Mouse (Mus musculus): ENCODE measurements at regions not wholly inside any gene's neighbourhood (a gene's known extent, or its start where the extent isn't known, plus 50 kb on each side); places are given as distances from the start of the nearest gene placed in this dataset.

DNA sequence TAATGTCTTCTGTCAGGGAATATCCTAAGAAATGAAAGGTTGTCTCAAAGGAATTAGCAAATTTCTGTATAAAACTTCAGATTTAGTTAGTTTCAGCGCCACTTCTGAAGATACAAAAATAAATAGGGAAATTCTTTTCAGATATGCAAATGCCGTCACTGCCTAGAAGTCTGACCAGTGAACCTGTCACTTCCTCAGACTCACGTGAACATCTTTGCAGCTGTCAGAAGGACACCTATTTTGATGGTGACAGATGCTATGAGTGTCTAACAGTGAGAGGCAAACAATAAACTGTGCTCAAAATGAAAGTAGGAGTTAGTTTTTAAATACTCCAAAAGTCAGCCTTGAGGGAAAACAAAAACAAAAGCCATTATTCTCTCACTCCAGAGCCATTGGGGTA, 57.5 kb upstream of the Igf1r start:
- H3K27ac ChIP-seq = no peak overlapping the region
- intact Hi-C loops (cut with DNase I) = no loop called here

DNA sequence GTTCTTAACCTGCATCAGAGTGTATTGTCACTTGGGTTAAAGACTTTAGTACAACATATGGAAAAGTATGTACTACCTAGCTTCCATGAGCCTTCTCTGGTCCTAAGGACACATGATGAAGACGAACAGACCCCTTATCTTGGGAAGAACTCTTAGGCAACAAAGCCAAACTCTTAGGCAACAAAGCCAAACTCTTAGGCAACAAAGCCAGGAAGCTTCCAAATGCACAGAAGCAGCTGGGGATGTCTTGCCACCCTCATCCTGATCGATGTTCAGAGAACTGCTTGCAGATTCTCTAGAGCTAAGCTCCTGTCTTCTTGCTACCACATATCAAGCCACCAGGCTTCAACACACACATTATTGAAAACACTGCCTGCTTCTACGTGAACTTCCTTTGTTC, 59.7 kb upstream of the Igf1r start:
- TF ChIP-seq CTCF (IDR thresholded peaks at IDR 0.05) = no peak
- no peak for DNase-seq
- Histone ChIP-seq H3K4me3 (no peak overlapping the region), H3K27ac (no peak overlapping the region)
- intact Hi-C loops (cut with DNase I) = no loop called here

More for the DNA sequence above, 57.5 kb upstream of the Igf1r start:
- no peak for DNase-seq
- no peak for TF ChIP-seq CTCF (IDR thresholded peaks at IDR 0.05)
- H3K4me3 ChIP-seq = no peak overlapping the region

DNA sequence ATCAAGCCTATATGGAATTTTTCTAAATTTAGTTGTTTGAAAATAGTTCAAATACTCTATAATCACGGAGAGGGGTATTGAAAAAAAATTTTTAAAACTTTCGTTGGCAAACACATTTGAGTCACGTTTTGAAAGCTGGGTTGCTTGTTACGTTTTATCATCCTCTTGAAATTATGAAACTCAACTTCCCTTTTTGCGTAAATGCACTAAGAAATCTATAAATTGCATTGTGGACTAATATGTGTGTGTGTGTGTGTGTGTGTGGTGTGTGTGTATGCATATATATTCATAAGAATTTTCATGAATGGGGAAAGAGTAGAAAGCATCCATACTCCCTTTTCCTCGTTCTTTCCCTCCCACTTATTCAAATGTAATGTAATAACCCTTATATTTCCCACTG, 69.6 kb upstream of the Igf1r start:
- DNase-seq = no peak
- Histone ChIP-seq H3K27ac (no peak overlapping the region), H3K4me3 (no peak overlapping the region)
- intact Hi-C loops (cut with DNase I) = no loop called here
- no peak for TF ChIP-seq CTCF (IDR thresholded peaks at IDR 0.05)

DNA sequence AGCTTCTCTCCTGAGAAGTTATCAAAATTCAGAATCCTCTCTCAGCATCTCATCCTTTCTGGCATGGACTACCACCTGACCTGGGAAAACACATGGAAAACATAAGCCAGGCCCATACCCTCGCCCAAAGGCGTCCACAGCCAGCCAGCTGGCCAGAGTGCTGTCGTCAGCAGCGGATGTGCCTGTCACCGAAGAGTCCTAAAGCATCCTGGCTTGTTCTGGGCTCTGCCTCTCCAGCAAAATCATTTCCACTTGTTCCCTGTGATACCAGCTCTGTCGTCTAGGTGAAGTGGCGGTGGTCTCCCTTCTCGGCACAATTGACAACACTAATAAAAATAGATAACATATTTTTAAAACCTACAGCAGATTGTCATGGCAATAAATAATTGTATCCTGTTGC, 70.0 kb upstream of the Igf1r start:
- intact Hi-C loops (cut with DNase I) = no loop called here
- no peak for DNase-seq
- H3K4me3 ChIP-seq = no peak overlapping the region
- no peak overlapping the region for H3K27ac ChIP-seq
- TF ChIP-seq CTCF (IDR thresholded peaks at IDR 0.05) = no peak

DNA sequence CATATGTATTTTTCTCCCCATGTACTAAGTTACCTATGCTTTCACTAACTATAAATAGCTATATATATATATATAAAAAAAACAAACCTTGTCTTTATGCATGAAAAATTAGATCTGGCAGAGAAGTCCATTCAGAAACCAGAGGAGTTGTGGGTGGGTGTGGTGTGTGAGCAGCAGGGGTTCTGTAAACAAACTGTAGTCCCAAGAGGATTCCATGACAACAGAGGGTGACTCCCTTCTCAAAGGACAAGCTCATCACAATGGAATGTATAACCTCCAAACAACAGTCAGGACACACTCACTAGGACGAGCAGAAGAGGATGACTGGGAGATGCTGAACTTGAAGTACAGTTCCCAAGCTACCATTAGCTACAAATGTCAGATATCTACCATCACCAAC, 74.4 kb upstream of the Igf1r start:
- DNase-seq = no peak
- H3K27ac ChIP-seq = no peak overlapping the region
- no peak for TF ChIP-seq CTCF (IDR thresholded peaks at IDR 0.05)
- no peak overlapping the region for H3K4me3 ChIP-seq
- intact Hi-C loops (cut with DNase I) = no loop called here

DNA sequence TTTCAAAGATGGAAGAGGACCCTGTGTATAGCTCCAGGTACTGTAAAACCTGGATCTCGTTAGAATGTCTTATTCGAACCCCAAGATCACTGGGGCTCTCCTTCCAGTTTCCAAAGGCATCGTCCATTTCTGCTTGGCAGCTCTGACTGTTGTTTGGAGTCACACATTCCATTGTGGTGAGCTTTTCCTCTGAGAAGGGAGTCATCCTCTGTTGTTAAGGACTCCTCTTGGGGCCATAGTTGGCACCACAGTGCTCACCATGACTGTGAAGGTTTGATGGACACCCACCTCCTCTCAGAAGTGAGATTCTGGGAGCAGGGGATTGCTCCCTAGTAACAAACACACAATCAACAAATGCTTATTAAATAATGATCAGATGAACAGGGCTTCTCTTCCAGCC, 75.0 kb upstream of the Igf1r start:
- DNase-seq = no peak
- Histone ChIP-seq H3K4me3 (no peak overlapping the region), H3K27ac (no peak overlapping the region)
- intact Hi-C loops (cut with DNase I) = no loop called here
- no peak for TF ChIP-seq CTCF (IDR thresholded peaks at IDR 0.05)

DNA sequence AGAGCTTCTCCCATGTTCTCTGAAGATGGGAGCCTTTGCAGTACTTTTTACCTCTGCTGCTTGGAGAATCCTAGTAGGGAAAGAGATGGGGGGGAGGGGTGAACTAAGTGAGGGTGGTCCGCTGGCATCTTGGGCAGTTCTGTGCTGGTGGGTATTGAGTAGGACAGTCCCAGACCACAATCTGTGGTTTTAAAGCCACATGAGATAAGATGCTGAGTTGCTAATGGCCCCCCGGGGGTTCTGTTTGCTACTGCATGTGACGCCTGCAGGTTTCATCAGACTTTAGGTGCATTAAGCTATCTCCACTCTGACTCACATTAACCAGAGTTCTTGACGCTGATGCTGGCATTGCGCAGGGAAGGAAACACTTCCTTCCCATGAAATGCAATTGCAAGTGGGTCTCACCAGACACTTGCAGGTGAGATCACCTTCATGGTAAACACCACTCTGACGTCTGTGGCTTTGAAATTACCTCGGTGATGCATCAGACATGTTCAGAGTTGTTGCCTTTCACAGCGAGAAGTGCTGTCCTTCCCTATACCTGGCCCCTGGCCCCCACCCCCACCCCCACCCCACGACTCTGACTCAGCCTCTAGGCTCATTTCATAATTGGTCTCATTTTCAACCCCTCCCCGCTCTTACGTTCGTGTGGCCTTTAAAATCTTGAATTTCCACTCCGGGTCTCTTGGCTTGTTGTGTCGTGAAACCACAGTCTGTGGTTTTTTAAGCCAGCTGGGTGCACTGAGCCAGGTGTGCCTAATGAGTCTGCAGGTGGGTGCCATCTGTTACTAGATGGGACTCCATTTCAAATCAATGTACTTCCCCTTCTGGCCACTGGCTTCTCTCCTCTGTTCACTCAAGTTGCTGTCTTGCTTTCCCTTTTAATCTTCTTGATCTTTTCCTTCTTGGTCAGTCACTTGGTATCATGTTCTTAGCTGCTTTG, 94.8 kb upstream of the Synm start:
- no peak for DNase-seq
- H3K27ac ChIP-seq = no peak overlapping the region
- H3K4me3 ChIP-seq = no peak overlapping the region
- no peak for TF ChIP-seq CTCF (IDR thresholded peaks at IDR 0.05)
- intact Hi-C loops (cut with DNase I) = no loop called here

DNA sequence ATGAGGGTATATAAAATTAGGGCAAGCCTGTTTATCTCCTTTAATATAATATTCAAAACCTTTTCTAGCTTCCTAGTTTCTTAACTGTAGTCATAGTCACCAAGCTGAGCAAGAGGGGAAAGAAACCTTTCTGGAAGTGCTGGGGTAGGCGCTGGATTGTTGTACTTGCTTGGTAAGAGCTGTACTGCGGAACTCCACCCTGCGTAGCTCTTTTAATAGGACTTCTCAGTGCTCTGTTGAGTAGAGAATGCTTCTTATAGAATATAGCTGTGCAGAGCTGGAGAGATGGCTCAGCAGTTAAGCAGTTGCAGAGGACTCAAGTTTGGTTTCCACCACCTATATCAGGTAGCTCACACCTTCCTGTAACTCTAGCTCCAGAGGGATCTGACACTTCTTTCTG, 93.3 kb upstream of the Synm start:
- intact Hi-C loops (cut with DNase I) = no loop called here
- DNase-seq = no peak
- no peak for TF ChIP-seq CTCF (IDR thresholded peaks at IDR 0.05)

DNA sequence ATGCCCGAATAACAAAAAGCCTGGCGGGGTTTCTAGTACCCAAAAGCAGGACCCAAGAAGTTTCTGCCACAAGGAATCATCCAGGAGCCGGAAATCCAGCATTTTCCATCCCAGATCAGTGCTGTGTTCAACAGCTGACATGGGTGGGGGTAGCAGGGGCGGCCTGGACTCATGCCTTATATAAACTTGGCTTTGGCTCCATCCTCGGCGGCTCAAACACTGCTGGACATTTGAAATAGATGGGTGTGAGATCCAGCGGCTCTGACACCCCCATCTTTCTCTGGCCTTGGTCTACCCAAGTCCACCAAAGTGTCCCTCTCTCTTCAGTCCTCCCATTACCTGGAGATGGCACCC, 89.9 kb upstream of the Synm start:
- no peak overlapping the region for H3K27ac ChIP-seq
- no peak for TF ChIP-seq CTCF (IDR thresholded peaks at IDR 0.05)

More for the DNA sequence above, 93.3 kb upstream of the Synm start:
- Histone ChIP-seq H3K4me3 (no peak overlapping the region), H3K27ac (no peak overlapping the region)

DNA sequence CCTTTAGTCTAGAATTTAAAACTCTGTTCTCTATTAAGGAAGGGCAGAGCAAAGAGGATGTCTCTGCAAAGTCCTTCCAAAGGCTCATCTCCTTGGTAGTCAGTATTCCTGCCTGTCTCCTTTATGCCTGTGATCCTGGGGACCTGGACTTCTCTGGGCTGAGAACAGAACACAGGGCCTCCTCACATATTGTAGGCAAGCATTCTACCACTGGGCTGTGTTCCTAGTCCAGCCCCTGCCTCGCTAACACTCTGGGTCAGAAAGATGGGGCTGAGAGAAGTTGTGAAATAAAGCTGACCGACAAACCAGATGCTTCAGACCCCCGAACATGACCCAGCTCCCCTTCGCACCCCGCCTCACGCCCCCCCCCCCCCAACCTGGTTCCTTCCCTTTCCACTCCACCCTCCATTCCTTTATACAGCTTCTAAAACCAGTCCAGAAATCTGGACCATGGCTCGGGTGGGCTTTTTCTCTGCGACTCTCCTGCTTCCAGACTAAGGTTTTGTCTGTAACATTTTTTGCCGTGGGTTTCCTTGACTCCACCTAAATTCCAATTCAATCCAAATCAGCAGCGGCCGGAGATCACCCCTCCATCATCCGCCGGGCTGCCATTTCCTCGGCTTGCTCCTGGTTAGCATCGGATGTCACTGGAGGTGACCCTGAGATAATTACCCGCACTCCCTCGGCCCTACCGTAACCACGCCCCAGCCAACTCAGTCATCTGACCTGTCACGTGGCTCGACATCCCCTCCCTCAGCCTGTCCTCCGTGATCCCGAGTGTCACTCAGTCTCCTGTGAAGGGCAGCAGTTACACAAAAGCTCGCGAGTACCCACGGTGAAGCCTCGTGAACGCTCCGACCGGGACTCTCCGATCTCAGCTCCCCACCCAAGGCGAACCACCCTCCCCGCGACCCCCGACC, 89.3 kb upstream of the Synm start:
- DNase-seq = peak; percentile 61
- intact Hi-C loops (cut with DNase I) = no loop called here
- TF ChIP-seq CTCF (IDR thresholded peaks at IDR 0.05) = no peak
- Histone ChIP-seq H3K4me3 (peak overlapping the region; percentile 70), H3K27ac (no peak overlapping the region)

More for the DNA sequence above, 89.9 kb upstream of the Synm start:
- intact Hi-C loops (cut with DNase I) = no loop called here
- DNase-seq = no peak
- peak overlapping the region; percentile 70 for H3K4me3 ChIP-seq

DNA sequence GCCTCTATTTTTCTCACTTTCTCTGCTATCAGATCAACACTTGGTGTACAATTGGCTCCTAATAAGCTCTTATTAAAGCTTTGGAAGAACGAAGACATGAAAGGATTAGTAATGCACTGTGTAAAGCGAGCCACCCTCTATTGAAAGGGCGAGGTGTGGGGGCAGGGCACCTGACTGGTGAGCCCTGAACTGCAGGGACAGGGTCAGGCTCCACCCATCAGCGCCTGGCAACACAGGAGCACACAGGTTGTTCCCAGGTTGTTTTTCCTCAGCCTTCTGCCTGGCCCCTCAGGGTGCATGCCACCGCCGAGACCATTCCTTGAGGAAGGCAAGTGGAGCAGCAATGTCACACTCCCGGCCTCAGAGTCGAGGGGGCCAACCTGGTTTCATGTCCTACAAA, 87.3 kb upstream of the Synm start:
- no peak for TF ChIP-seq CTCF (IDR thresholded peaks at IDR 0.05)
- intact Hi-C loops (cut with DNase I) = no loop called here
- no peak for DNase-seq
- Histone ChIP-seq H3K27ac (no peak overlapping the region), H3K4me3 (no peak overlapping the region)

DNA sequence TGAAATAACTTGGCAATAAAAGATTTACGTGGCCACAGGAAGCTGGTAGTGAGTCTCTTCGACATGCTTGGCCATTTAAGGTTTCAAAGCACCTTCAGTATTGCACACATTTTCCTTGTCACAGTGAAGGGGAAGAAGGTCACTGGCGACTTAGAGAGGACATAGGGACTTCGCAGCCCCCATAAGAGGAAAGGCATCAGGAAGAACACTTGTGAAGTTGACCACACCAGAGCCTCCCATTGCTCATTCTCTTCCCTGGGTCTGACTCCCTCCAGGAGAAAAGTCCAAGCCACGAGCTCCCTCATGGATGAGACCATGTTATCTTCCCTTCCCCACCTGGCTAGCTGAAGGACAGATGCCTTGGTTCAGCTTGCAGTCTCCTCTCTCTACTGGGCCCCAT, 77.4 kb upstream of the Synm start:
- H3K4me3 ChIP-seq = no peak overlapping the region
- H3K27ac ChIP-seq = no peak overlapping the region
- no peak for DNase-seq
- intact Hi-C loops (cut with DNase I) = no loop called here
- TF ChIP-seq CTCF (IDR thresholded peaks at IDR 0.05) = no peak
